Mouse (Mus musculus) large intestine, adult 2 months (tissue): Measurements from ENCODE around the gene Hsd17b6. TPM values are rescaled to one million over a fixed set of nuclear protein-coding genes. Genes with fewer than 3 reads are reported as not detected.

Source experiments
- DNase-seq: peaks from one replicate; pipeline ENCODE4 v3.0.0-alpha.2; 2012; ENCODE audit warnings: low read depth, low spot score
- WGBS: fragments of 180-500 bp; shearing (Covaris S2); methylation state at CpG from one replicate; pipeline ENCODE4 v1.1.7; 2018; 5-methylcytosine and 5-hydroxymethylcytosine counted together
- polyA plus RNA-seq: library from polyadenylated mRNA; depleted of rRNA; stranded (reverse); fragments of >200 nt; gene quantifications from 2 replicates; pipeline ENCODE4 v1.2.3, GENCODE M21; 2012

The Hsd17b6 gene
- polyA plus RNA-seq, 1 experiment = 3.7 TPM

DNA sequence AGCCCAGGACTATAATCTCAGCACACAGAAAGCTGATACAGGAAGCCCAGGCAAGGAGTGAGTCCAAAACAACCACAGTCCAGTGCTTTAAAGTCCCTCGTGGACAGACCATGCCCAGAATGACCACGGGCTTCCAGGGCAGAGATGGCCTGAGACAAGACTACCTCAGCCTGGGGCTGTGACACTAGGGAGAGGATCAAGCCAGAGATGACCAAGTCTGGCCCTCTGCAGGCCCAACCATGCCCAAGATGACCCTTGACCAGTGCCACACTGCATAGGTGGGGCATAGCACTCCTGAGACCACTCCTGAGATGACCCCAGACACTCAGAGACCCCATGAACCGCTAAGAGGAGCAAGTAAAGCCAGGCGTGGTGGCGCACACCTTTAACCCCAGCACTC, 2.3 kb upstream of the Hsd17b6 start:
- 79% methylated on average over 5 of the region's 5 CpGs for WGBS
- no peak for DNase-seq

DNA sequence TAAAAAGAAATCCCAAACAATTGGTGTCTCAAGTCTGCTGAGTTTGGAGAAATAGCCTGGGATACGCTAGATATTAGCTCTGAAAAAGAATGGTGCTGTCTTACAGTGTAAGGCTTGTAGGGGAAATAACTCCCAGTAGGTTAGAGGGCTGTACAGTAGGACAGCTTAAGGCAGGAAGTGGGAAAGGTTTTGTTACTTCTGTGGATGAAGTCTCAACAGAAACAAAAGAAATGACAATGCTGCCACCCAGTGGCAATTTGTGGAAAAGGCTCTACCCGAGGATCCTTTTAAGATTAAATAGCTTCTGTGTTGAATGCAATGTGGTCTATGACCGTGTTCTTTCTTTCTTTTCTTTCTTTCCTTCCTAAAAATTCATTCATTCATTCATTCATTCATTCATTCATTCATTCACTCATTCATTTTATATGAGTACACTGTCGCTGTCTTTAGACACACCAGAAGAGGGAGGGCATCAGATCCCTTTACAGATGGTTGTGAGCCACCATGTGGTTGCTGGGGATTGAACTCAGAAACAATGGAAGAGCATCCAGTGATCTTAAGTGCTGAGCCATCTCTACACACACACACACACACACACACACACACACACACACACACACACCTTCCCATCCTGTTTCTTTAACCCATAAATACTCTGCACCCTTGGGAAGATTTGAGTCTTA, 937 bp upstream of the Hsd17b6 start:
- DNase-seq = peak; percentile 68
- 5% methylated on average over 4 of the region's 4 CpGs for WGBS

DNA sequence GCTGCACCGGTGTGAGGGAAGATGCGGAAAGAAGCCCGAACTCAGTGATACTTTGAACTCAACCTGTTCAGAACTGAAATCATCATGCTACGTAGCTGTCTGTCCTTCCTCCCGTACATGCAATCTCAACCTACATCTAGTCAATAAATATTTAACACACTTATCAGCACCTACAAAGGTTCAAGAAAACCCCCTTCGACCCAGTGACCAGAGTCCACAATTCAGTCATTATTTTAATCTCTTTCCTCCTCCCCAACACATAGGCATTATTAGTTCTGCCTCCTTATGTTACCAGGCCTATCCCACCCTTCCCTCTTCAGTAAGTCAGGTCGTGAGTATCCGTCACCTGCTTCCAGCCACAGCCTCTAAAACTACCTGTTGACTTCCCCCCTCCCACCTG, 1.9 kb downstream of the Hsd17b6 start:
- DNase-seq = no peak
- 71% methylated on average over 8 of the region's 8 CpGs for WGBS

DNA sequence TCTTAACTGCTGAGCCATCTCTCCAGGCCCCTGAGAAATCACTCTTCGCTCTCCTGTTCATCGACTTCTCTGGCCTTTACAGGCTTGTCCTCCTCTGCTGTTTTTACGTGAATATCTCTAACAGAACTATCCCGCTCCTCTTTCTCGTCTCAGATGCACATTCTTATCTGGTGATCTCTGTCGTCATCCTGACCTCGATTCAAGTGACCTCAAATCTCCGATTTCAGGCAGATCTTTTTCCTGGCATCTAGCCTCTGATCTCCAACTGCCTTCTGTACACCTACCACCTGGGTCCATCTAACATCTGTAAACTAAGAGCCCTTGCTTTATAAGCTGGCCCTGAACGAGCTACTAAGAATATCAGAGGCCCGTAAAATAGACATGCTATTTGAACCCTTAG, 2.5 kb downstream of the Hsd17b6 start:
- WGBS = 69% methylated on average over 10 of the region's 10 CpGs
- no peak for DNase-seq

DNA sequence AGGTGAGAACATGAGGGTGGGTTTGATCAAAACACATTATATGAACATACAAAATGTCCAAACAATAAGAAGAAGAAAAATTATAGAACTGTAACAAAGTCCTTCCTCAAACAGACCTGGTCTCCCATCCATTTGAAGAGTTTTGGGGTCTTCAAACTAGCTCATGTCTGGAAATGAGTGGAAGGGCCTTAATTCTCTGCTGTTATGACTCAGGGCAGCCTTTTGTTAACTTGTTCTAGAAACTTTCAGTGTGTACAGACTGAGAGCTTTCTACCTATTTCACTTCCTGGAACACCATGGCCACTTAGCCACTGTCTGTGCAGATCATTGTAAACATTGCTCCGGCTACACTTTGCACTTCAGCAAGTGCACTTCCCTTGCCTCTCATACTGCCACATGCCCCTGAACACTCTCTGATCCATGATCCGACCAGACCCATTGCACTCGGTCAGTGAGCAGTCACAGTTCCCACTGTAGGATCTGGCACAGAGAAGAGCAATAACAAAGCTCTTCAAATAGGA, 4.1 kb downstream of the Hsd17b6 start:
- no peak for DNase-seq
- 48% methylated on average over 3 of the region's 3 CpGs for WGBS

DNA sequence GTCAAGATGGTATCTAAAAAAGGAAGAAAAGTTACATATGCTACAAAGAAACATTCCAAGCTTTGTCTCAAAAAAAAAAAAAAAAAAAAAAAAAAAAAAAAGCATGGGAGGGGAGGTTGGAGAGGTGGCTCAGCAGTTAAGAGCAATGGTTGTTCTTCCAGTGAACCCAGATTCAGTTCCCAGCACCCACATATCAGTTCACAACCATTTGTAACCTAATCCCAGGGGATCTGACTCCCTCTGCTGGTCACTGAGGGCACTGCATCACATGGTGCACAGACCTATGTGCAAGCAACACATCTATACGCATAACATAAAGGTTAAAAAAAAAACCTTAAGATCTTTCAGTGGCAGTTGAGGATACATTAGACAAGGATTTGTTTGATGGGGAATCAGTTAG, 9.2 kb downstream of the Hsd17b6 start:
- WGBS = 98% methylated on average over 1 of the region's 1 CpGs
- no peak for DNase-seq

DNA sequence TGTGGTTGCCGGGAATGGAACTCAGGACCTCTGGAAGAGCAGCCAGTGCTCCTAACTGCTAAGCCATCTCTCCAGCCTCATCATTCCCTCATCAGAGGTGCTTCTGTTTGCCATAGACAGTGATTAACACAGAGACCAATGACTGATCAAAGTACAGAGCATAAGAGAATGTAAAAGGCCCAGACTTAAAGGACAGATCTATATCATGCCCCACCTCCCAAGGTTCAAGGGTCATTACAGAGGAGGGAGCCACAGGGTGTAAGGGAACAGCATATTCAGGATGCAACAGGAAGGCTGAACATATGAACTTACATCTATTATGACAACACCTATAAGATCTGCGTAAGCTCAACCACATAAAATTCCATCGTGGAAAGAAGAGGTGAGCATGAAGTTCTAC, 10.7 kb downstream of the Hsd17b6 start:
- DNase-seq = peak; percentile 43
- 69% methylated on average over 3 of the region's 3 CpGs for WGBS

DNA sequence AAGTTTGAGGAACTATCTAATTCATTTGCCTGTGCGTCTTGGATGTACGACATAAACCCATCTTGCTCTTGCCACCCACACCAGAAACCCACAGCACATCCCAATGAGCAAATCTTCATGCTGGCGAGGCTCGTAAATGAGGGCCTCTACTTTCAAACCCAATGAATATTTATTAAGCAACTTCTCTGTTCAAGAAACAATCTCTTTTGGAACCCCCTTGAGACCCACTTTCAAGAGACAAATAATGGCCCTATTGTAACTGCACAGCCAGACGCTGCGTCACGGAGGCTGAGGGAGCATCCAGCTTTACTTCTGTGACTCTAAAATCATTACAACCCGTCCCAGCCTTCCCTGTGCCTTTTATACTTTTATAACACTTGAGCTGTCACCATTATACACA, 21.8 kb downstream of the Hsd17b6 start:
- WGBS = 72% methylated on average over 8 of the region's 8 CpGs
- no peak for DNase-seq

DNA sequence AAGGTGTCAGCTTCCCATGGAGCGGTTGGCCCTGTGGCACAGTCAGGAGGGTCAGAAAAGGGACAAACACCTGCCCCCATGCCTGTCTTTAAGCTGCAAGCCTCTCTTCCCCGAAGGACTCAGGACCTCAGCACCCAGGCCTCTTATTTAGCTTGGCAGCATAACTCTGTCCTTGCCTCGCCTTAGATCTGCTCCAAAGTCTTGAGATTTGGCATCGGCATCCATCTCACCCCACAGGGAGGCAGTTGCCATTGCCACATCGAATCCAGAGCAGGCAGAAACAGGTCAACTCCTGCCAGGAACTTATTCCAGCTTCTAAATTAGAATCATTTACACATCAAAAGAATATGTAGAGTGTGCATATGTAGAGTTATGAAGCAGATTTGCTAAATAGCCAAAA, 22.8 kb downstream of the Hsd17b6 start:
- WGBS = 63% methylated on average over 5 of the region's 5 CpGs
- DNase-seq = no peak

DNA sequence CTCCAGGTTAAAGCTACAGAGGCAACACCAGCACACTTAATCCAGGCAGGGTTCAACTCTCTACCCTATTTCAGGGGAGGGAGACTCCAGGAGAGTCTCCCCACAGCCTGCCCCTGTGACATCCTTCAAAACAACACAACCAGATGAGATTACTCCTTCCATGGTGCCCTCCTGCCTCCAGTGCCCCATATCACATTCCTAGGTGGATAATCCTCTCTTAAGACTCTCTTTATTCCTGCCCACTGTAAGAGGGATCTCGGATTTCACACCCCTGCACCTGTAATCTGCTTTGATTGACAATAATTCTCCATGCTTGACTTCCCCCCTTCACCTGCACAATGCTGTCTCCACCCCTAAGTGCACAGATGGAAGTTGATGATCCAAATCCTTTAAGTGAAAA, 31.9 kb downstream of the Hsd17b6 start:
- 32% methylated on average over 1 of the region's 1 CpGs for WGBS
- DNase-seq = no peak

DNA sequence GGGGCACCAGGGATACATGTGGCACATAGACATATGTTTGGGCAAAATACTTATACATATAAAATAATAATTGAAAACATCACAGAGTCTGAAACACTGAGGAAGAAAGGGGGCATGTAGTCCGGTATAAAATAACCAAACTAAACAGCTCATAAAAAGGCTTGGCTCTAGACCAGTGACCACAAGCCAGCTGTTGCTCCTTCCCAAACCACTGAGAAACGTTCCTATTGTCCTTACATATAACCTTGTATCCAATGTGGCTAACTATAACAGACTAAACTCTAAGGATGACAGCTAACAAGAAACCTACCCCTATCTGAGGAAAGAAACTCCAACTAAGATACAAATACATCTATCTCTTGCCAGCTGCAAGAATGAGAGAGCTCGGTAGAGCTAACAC, 33.3 kb downstream of the Hsd17b6 start:
- no peak for DNase-seq
- WGBS = 50% methylated on average over 3 of the region's 3 CpGs

DNA sequence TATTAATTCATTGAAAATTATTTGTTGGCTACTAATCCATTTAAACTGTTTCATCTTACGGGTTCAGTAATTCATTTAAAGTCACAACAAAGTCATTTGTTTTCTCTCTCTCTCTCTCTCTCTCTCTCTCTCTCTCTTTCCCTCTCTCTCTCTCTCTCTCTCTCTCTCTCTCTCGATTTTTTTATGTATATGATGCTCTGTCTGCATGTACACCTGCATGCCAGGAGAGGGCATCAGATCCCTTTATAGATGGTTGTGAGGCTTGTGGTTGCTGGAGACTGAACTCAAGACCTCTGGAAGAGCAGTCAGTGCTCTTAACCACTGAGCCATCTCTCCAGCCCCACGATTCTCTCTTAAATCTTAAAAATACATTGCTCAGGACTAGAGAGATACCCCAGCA, 36.3 kb downstream of the Hsd17b6 start:
- DNase-seq = no peak
- WGBS = 71% methylated on average over 3 of the region's 3 CpGs

DNA sequence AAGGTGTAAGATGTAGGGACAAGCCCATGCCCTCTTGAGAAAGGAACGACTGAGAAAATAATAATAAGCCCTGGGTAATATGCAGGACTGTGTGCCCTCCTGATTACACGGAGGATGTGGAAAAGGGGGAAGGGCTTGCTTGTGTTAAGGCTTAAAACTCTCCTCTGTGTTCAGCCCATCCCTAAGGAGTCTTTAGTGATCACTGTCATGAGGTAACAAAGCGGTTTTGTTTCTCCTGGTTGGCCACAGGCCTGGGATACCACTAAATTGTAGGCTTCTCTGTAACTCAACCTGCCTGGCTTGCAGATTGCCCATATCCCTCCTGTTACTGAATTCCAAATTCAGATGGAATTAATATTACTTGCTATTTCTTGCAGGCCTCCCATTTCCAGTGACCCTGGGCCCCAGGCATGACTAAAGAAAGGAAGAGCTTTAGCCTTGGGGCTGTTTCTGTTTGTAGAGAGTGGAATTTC, 37.0 kb downstream of the Hsd17b6 start:
- no peak for DNase-seq
- WGBS = 29% methylated on average over 3 of the region's 3 CpGs

DNA sequence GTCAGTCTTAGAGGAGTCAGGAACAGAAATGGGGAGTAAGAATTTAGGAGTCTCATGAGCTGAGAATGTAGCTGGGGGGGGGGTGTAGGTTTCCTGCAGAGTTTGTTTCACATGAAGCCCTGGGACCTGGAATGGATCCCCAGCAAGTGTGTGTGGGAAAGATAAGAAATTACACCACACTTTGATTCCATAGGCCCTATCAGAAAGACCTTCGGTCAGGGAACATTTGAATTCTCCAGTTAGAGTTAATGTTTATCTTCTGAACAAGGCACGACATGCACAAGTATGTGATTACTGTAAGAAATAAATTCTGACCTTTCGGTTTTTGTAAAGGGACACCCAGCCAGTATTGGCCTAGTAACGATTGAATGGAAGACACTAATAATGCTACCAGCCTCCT, 37.6 kb downstream of the Hsd17b6 start:
- WGBS = 21% methylated on average over 4 of the region's 4 CpGs
- no peak for DNase-seq

DNA sequence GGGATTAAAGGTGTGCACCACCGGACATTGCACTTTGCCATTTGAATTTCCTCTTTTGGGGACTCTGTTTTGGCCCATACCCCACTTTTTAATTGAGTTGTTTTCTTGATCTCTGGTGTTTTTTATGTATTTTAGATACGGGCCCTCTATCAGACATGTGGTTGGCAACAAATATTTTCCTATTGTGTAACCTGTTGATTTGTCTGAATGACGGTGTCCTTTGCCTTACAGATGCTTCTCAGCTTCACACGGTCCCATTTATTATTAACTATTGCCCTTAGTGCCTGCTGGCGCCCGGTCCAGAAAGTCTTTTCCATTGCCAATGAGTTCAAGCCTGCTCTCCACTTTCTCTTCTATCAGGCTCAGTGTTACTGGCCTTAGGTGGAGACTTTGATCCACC, 40.9 kb downstream of the Hsd17b6 start:
- WGBS = 50% methylated on average over 6 of the region's 6 CpGs
- DNase-seq = no peak

DNA sequence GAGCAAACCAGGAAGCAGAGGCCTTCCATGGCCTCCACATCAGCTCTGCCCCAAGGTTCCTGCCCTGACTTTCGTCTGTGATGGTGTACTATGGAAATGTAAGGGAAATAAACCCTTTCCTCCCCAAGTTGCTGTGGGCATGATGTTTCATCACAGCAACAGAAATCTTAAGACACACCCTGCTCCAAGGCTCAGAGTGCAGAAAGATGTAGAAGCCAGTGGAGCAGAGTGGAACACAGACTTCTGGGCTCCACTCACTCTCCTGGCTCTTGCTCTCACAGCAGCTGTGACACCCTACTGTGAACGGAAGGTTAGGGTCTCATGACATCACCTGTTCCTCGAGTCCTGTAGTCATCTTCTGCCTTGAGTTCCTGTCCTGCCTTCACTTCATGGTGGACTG, 43.4 kb downstream of the Hsd17b6 start:
- DNase-seq = no peak
- 54% methylated on average over 3 of the region's 3 CpGs for WGBS

DNA sequence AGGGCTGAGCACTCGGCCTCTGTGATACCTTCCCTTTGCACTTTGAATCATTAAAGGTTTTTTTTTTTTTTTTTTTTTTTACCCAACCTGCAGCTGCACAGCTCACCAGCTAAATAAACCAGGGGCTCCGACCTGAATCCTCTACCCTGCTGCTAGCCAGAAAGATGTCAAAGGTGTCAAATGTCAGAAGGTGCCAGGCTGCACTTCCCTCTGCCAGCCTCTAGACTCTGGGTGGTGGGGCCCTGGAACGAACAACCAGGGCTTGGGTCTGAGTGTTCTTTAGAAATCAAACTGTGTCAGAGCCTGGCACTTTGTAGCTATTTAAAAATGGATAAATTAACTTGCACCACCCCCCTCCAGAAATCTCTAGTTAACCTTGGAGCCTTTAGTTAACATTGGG, 45.0 kb downstream of the Hsd17b6 start:
- DNase-seq = no peak
- WGBS = 89% methylated on average over 3 of the region's 3 CpGs

DNA sequence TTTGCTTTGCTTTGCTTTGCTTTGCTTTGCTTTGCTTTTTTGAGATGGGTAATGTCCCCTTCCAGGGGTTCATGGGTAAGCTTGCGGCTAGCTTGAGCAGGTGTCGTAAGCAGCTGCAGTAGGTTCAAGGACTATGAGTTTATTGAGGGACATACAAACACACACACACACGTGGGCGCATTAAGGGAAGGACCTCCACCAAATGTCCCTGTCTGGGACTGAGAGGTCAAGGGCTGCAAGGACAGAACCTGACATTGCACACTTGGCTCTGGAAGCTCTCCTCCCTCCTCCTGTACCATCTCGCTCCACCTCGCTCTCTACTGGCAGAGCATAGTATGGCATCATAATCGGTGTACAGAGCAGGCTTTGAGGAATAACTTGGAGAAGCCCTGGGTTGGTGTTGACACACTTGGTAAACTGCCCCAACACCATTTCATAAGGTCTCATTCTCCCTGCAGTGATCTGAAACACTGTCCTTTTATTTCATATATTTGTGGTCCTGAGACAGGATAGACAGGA, 48.2 kb downstream of the Hsd17b6 start:
- WGBS = 90% methylated on average over 7 of the region's 7 CpGs
- no peak for DNase-seq

DNA sequence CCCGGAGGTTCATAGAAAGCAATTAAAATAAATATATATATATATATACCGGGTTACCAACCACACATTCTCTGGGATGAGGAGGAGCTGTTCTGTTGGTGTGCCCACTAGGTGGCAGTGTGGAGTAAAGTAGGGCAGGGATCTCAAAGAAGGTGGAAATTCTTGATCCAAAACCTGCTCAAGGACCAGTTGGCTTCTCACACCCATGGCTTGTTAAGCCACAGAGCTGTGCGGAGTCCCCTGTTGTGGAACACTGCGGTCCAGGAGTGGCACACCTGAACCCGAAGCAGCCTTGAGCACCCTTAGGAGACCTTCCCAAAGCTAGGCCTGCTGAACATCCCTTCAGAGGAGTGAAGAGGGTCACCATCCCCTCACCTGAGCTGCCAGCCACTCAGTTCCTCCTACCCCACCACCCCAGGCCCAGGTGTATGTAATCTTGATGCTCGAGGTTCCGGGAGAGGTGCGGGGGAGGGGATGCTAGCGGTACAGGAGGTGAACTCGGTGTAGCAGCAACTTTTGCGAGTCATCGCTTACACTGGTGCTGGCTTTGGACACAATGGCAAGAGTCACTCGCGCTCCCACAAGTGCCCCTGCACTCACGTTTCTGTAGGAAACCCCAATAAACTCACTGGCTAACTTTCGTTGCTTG, 51.1 kb downstream of the Hsd17b6 start:
- peak; percentile 45 for DNase-seq
- 51% methylated on average over 16 of the region's 16 CpGs for WGBS

DNA sequence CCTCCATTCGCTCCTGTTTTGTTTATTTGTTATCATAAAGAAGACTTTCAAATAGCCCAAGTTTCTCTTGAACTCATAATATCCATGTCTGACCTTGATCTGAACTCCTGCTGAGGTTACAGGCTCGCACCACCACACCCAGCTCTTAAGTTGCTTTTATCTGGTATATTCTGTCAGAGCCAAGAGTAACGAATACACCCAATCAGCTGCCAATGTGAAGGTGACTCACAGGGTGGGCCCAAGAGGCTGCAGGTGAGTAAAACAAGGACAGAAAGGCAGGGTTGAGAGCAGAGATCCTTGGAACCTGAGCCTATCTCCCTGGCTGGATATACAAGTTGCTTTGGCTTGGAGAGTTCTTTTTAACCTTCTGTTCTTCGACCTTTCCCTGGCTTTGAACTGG, 52.4 kb downstream of the Hsd17b6 start:
- peak; percentile 40 for DNase-seq
- WGBS = 36% methylated on average over 4 of the region's 4 CpGs

DNA sequence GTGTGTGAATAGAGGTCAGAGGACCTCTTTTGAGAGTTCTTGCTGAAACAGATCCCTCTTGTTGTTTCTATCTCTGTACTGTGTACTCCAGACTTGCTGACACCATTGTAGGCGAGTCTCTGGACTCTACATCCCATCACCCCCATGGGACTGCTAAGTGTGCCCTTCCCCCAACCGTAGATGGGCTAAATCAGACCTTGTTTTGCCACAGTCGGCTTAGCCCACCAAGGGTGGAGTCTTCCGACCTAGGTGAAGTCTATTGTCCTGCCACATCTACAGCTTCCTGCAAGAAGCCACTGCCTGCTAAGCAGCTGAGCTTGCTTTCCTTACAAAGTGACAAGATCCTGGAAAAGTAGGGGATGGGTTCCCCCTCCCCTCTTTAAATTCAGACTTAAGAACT, 55.6 kb downstream of the Hsd17b6 start:
- DNase-seq = no peak
- 85% methylated on average over 4 of the region's 4 CpGs for WGBS
